Mouse (Mus musculus) erythroblast, embryonic 14.5 days (primary cell): ENCODE results near the gene Slc25a16.

Experiments
- GATA1 ChIP-seq: IDR thresholded peaks from 2 replicates; pipeline ENCODE4 v1.6.1; 2012; ENCODE audit warnings: low read length, inconsistent platforms, mixed read lengths
- TAL1 ChIP-seq: IDR thresholded peaks from 3 replicates; pipeline ENCODE4 v1.6.1; 2012; ENCODE audit warnings: low read length, inconsistent platforms, mixed read lengths

- TF ChIP-seq GATA1, result no peak
- TF ChIP-seq TAL1, result no peak
These were observed 14.1 kb upstream of the Slc25a16 start for GRCm38 (mm10) chr10:62906336-62906735.
